Mouse (Mus musculus) cerebral cortex, adult 2 months (tissue): ENCODE results near the gene Ndufs5.

Source experiments
- WGBS: fragments of 180-500 bp; shearing (Covaris S2); methylation state at CpG from one replicate; pipeline ENCODE4 v1.1.7; 2018; 5-methylcytosine and 5-hydroxymethylcytosine counted together

Ndufs5 gene

DNA sequence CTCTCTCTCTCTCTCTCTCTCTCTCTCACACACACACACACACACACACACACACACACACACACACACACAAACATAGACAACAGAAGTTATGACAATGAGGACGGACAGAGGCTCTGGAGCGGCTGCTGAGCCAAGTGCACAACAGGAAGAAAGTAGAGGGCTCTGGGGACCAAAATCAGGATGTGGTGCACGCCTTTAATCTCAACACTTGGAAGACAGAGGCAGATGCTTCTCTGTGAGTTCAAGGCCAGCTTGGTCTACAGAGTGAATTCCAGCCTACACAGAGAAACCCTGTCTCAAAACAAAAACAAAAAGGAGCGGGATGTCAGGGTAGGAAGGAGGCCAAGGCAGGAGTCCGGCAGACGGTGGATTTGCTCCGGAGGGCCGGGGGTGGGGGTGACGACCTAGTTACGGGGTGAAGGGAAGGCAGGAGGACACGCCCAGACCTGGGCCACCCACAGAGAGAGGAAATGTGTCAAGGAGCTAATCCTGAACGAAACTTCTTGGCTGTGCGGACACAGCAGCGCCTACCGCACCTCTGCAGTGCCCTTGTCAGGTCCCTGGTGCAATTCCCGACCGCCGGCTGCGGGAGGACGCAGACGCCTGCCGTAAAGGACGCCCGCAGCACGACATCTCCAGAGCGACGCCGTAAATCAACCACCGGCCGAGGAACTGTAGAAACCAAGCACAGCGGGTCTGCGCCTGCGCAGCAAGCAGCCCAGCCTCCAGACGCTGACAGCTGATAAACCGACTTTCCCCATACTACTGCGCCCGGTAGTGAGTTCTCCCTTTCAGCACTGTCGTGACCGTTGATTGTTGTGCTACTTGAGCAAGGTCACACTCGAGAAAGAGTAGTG is at the start of gene Ndufs5:
TSS of gene Ndufs5 (minus strand) at position 629 of the 860 bp plus-strand sequence.
- WGBS, result under 1% methylated on average over 40 of the region's 40 CpGs

DNA sequence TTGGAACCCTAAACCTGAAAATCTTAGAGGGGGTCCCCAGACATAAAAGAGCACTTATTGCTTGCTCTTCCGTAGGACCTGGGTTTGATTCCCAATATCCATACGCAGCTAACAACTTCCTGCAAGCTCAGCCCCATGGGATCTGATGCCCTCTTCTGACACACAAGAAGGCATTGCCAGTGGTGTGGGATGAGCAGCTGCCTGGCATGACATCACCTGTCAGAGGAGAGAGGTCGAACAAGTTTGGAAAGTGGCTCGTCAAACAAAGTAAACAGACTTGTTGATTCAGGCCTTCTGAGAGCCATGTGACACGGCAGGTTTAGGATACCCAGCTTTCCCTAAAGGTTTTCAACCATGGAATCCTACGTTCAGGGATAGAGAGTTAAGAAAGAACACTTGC is 47.1 kb upstream of the Ndufs5 start:
- 85% methylated on average over 6 of the region's 6 CpGs for WGBS

- 68% methylated on average over 4 of the region's 4 CpGs for WGBS
Measured at GRCm38 (mm10) chr4:123758306-123758705, 40.3 kb upstream of the Ndufs5 start.

- 0% methylated on average over 8 of the region's 8 CpGs for WGBS
Measured at GRCm38 (mm10) chr4:123750707-123751312, 32.8 kb upstream of the Ndufs5 start.

GRCm38 (mm10) chr4:123750152-123750651 is 32.2 kb upstream of the Ndufs5 start, which contains the start of gene Akirin1:
TSS of gene Akirin1 (minus strand) at chr4:123750345.
- under 1% methylated on average over 46 of the region's 46 CpGs for WGBS

- WGBS, result under 1% methylated on average over 54 of the region's 55 CpGs
Measured at GRCm38 (mm10) chr4:123749484-123750130, 31.6 kb upstream of the Ndufs5 start.

GRCm38 (mm10) chr4:123748726-123749415 is 30.9 kb upstream of the Ndufs5 start:
- WGBS, result 4% methylated on average over 10 of the region's 10 CpGs

GRCm38 (mm10) chr4:123745221-123745775 is 27.3 kb upstream of the Ndufs5 start:
- WGBS, result 84% methylated on average over 4 of the region's 4 CpGs

DNA sequence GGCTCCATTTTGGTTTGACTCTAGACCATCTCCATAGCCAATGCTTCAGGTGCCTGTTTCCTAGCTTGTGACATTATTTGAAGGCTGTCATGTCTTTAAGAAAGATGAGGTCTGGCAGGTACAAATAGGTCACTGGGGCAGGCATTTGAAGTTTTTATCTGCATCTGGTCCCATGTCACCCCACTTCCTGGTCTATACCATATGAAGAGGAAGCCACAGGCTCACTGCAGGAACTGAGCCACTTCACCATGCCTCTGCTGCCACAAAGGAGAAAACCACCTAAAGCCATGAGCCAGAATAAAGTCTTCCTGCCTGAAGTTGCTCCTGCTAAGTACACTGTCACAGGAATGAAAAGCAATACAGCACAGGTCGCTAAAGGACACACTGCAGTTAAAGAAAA is 24.9 kb upstream of the Ndufs5 start:
- WGBS, result 87% methylated on average over 1 of the region's 1 CpGs

GRCm38 (mm10) chr4:123738708-123739107 is 20.7 kb upstream of the Ndufs5 start:
- WGBS, result 53% methylated on average over 4 of the region's 4 CpGs

- WGBS, result 79% methylated on average over 9 of the region's 9 CpGs
Measured at GRCm38 (mm10) chr4:123733532-123733931, 15.5 kb upstream of the Ndufs5 start.

DNA sequence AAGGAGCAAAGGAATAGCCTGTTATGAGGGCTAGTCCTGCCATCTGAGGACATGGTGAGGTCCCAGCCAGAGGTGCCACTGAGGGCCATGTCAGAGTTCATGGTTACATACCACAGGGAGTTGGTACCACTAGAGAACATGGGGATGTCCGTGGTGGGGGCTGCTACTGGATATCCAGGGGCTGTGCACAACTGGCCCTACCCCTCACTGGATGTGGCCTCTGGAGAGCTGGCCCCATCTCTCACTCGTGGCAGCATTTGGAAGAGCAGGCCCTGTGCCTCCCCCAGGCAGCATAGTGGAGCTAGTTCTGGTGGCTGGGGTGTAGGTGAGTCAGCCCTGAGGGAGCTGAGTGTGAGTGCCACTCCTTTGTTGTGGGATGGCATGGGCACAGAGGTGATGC is 14.9 kb upstream of the Ndufs5 start:
- 56% methylated on average over 2 of the region's 2 CpGs for WGBS

GRCm38 (mm10) chr4:123732163-123732910 is 14.3 kb upstream of the Ndufs5 start:
- 83% methylated on average over 4 of the region's 4 CpGs for WGBS

DNA sequence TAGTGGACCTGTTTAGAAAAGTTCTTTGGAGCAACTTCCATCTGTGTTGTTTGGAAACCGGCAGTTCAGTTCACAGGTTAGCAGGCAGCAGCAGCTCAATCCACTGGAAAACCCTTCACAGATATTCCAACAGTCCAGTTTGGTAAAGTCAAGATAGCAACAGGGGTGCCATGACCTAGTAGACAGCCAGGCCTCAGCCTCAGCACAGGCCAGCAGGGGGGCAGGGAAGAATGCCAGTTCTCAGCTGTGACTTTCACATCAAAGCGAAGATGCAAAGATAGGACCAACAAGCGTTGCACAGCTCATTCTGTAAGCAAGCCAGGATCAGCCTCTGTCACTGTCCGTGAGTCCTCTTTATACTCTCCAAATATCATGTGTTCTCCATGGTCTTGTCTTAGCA is 3.8 kb upstream of the Ndufs5 start:
- WGBS, result 88% methylated on average over 4 of the region's 4 CpGs

- WGBS, result 15% methylated on average over 7 of the region's 7 CpGs
Measured at GRCm38 (mm10) chr4:123718434-123718780, 405 bp upstream of the Ndufs5 start.

GRCm38 (mm10) chr4:123712431-123712830 is 5.6 kb downstream of the Ndufs5 start:
- 82% methylated on average over 3 of the region's 3 CpGs for WGBS

DNA sequence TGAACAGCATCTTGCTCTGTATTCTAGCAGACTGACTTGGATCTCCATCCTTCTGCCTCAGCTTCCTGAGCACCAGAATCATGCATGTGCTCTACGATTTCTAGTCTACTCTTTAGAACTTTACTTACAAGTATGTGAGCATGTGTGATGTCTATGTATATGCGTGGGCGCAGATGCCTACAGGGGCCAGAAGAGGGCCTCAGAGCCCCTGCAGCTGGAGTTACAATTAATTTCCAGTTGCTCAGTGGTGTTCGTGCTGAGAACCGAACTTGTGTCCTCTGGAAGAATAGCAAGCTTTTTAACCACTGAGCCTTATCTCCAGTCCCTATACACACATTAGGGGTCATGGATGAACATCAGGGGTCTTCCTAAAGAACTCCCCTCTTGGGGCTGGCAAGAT is 10.7 kb downstream of the Ndufs5 start:
- 97% methylated on average over 5 of the region's 5 CpGs for WGBS

DNA sequence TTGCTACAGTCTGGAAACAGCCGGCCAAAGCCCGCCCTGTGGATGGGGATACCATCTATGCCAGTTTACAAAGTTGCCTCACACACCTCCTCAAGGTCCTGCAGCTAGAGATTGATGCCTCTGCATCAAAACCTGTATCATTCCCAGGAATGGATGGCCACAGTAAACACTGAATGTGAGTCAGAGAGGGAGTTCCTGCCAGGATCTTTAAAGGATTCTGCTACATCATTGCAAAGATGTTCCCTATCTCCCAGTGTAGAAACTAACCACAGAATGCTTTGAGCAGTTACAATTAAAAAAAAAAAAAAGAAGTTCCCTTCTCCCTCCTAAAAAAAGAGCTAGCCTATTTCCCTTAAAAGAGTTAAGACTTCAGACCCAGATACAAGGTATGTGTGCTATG is 12.7 kb downstream of the Ndufs5 start:
- 75% methylated on average over 2 of the region's 2 CpGs for WGBS

GRCm38 (mm10) chr4:123693384-123693783 is 24.6 kb downstream of the Ndufs5 start:
- WGBS, result 92% methylated on average over 12 of the region's 12 CpGs

DNA sequence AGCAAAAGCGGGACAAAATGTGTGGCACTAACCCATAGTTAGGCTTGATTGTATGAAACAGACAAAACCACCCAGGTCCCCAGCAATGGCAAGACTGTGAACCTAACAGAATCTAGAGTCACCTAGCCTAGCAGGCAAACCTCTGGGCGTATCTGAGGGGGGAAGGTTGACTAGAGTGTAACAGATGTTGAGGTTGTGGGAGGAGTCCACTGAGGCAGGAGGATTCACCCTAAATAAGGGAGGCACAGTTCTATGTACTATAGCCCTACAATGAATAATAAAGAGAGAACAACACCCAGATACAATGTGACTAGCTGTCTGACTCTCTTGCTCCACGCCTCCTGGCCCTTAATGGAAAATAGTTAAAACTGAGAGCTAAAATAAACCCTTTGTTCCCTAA is 25.9 kb downstream of the Ndufs5 start:
- 87% methylated on average over 3 of the region's 3 CpGs for WGBS

DNA sequence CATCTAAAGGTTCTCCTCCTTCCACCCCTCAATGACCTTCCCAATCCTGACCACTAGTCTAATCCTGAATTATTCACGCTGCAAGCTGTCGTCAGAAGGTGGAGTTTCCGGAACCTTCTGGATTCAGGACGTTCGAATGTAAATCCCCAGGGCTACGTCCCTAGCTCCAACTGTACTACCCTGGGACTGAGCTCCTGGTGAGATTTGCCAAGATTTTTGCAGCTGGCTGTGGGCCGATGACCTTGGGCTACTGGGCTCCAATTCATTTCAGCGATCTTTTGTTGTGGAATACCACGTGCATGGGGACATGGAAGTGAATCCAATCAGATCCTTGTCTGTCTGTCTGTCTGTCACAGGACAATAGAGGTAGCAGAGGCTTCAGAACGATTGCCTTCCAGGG is 27.7 kb downstream of the Ndufs5 start:
- 76% methylated on average over 10 of the region's 10 CpGs for WGBS
